Mouse (Mus musculus) spleen, postnatal 4 days (tissue): ENCODE data around the gene Fam166b.

ENCODE experiments used
- DNase-seq, 2 experiments: peaks; one replicate each; pipeline ENCODE4 v3.0.0; 2022; ENCODE audit warnings: low spot score in 2 of 2

Fam166b gene

GRCm38 (mm10) chr4:43428946-43429345, at the start of gene Fam166b:
Gene Fam166b, minus strand, starts transcription at chr4:43429134.
- no peak for DNase-seq

DNA sequence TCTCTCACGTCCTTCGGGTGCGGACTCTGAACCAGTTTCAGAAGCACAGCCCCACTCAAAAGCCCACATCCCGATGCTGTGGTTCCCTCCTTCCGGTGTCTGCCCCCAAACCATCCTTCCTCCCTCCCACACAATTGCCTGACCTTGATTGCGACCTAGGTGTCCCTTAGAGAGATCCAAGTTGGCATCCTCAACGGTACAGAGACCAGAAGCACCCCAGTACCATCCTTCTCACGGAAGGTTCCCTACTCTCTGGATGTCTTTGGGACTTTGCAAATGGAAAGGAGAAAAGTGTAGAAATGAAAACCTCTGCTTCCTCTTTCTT, 49.6 kb upstream of the Fam166b start:
- no peak for DNase-seq

DNA sequence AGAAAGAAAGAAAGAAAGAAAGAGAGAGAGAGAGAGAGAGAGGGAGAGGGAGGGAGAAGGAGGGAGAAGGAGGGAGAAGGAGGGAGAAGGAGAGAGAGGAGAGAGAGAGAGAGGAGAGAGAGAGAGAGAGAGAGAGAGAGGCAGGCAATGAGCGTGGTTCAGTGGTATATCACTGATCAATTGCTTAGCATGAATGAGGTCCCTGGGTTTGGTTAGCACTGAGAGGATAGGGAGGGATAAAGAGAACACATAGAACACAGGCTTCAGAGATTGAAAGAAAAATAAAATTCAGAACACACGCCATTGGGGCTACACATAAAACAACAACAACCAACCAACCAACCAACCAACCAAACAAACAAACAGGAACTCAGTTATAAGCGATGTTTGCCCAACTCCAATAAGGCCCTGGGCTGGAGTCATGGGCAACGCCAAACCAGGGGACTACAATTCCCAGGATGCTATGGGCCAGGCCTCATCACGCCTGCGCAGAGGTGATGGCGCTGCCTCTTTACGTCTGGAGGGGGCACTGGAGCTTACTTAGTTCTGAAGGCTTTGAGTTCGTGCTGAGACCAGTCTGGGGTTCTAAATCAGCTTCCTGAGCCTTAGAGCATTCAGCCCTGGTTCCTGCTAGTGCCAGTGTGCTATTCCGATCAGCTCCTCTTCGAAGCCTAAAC, 49.1 kb upstream of the Fam166b start:
- peak; percentile 88 to 93 for DNase-seq

DNA sequence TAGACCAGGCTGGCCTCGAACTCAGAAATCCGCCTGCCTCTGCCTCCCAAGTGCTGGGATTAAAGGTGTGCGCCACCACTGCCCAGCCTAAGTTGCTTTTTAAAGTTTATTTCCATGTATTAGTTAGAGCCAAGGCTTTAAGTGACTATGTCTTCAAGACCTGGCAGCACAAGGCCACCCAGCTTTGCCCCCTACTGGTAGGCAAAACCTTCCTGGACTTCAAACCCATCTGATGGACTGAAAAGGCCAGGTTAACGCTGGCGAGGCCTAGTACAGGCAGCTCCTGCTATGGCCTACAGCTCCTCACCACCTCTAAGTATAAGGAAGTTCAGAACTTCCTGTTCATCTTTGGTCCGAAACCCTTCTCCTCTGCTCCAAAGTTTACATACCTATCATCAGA, 47.7 kb upstream of the Fam166b start:
- DNase-seq: no peak

- DNase-seq: no peak
These were observed 44.7 kb upstream of the Fam166b start for GRCm38 (mm10) chr4:43473636-43474035.

DNA sequence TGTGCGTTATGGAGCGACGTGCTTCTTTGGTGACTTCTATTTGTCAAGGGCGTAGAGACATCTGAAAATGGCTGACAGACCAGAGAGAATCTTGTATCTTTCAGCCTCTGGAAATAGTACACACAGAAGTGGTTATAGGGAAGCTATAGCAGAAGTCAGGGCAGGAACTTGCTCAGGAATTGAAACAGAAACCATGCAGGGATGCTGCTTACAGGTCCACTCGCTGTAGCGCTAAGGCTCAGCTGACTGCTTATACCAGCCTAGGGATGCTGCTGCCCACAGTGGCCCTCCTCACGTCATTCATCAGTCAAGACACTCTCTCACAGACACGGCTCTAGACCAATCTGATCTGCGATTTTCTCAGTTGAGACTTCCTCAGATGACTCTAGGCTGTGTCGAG, 41.4 kb upstream of the Fam166b start:
- DNase-seq: no peak

DNA sequence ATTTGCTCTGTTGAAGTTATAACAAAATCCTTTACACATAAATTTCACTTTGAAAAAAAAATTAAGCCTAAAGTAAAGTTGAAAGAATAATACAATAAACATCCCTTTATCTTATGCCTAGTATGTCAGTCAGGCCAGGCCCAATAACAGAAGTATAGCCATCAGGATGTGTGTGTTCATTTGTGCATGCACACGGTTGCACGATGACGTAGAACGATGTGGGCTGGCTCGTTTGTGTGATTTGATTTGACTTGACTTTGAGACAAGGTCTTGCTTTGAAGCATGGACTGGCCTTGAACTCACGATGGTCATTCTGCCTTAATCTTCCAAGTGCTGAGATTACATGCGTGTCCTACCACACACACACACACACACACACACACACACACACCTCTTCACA, 37.9 kb upstream of the Fam166b start:
- no peak for DNase-seq

GRCm38 (mm10) chr4:43465935-43466334, 37.0 kb upstream of the Fam166b start:
- no peak for DNase-seq

GRCm38 (mm10) chr4:43463102-43463501, 34.2 kb upstream of the Fam166b start:
- no peak for DNase-seq

DNA sequence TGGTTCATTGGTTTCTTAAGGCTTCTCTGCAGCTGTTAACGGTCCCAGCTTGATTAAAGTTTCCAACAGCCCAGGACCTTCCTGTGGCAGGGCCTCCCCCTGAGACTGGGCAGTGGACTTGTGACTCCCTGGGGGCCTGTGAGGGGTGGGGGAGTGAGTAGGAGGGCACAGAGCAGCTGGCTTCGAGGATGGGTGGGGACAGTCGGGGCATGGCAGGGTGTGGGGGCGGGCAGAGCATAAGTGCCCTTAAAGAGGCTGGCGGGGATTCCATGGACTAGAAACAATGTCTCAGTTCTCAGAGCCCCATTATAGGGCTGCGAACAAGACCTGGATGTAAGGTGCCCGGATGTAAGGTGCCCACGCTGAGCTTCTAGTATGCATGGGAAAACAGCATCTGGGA, 28.2 kb upstream of the Fam166b start:
- peak; percentile 57 to 72 for DNase-seq

DNA sequence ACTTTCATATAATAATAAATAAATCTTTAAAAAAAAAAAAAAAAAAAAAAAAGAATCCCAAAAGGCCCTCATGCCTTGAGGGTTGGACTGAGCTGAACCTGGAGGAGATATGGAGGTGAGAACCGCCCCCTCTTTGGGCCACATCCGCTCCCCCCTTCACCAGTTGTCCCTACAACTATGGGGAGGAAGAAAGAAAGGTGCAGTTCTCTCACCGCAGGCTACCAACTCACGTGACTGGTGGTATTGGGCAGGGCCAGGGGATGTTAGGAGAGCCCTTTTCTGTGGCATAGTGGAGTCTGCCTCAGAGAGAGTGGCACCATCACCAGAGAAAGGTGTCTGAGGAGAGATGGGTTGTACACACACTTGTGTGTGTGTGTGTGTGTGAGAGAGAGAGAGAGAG, 27.5 kb upstream of the Fam166b start:
- DNase-seq: peak; percentile 38 to 69

DNA sequence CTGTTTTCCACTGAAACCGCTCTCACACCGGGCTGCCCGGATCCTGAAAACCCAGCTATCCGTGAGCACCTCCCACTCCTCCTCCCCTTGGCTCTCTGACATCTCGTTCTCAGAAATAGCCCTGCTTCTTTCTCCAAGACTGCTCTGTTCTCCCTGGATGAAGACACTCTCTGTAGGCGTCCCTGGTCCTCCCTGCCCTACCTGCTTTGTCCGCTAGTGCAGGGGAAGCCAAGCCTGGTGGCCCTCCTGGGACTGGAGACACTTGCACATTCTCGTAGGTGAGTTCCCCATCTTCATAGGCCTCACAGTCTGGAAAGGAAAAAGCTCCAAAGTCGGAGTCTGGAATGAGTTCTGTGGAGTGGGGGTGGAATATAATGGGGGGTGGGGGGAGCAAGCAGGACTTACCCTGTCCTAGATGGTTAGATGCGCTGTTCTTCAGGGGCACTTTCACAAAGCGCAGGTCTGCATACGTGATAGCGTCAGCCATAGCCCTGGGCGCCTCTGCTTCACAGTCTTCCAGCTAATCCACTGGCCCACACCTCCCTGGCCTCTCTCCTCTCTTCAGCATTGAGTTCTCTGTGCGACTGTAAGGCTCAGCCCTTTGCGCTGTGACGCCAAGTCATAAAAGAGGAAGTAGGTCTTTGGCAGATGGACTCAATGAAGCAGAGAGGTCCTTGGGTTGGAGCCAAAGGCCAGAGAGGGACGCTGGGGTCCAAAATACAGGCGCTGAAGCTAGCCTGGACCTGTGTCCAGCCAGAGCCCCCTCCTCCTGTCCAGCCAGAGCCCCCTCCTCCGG, 25.3 kb upstream of the Fam166b start, which contains the start of gene Cd72:
Gene Cd72 (minus strand): TSS at position 588 of the 796 bp plus-strand sequence.
- DNase-seq: peak; percentile 35 to 69

- DNase-seq: no peak
These were observed 24.5 kb upstream of the Fam166b start for GRCm38 (mm10) chr4:43453413-43453812.

- no peak for DNase-seq
These were observed 23.4 kb upstream of the Fam166b start for GRCm38 (mm10) chr4:43452315-43452714.

DNA sequence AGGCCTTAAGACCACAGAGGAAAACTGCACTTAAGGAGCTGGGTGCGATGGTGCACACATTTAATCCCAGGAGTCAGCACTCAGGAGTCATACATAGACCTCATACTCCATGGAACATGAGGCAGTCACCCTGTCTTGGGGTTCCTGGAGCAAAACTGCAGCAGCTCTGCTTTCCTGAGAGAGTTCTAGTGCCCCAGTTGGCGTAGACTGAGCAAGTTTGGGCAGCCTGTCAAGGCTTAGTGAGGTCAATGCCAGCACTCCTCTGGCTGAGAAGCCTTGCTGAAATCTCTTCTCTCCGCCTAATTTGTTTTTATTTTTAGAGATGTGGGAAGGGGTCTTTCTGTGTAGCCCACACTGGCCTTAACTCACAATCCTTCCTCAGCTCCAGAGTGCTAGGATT, 19.6 kb upstream of the Fam166b start:
- no peak for DNase-seq

DNA sequence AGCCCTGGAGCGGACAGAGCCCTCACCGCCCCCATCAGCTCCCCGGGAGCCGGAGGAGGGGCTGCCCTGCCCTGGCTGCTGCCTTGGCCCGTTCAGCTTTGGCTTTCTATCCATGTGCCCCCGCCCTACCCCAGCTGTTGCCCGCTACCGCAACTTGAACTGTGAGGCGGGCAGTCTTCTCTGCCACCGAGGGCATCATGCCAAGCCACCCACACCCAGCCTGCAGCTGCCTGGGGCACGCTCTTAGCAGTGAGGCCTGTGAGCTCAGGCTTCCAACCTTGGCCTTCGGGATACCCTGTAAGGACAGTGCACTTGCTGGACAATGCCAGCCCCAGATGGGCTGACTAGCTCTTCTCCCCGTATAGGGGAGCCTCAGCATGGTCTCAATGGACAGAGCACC, 18.3 kb upstream of the Fam166b start:
- DNase-seq: no peak

GRCm38 (mm10) chr4:43443511-43443910, 14.6 kb upstream of the Fam166b start:
- DNase-seq: no peak

GRCm38 (mm10) chr4:43442456-43443361, 13.8 kb upstream of the Fam166b start:
- DNase-seq: peak; percentile 66 to 83

- peak; percentile 98 for DNase-seq
These were observed 13.1 kb upstream of the Fam166b start for GRCm38 (mm10) chr4:43442044-43442443.

GRCm38 (mm10) chr4:43441639-43442038, 12.7 kb upstream of the Fam166b start, which contains the start of gene Tesk1:
Gene Tesk1, plus strand, starts transcription at chr4:43441939.
- DNase-seq: no peak

DNA sequence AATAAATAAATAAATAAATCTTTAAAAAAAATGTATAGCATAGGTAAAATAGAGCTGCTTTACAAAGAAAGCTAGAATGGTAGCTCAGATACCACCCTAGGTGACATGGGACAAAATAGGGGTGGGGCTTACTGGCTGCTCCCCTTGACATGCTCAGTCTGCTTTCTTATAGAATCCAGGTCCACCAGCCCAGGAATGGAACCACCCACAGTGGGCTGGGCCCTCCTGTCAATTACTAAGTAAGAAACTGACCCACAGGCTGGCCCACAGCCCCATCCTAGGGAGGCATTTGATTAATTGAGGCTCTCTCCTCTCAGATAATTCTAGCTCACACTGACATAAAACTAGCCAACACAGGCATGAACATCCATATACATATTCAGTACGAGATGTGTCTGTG, 3.9 kb upstream of the Fam166b start:
- DNase-seq: no peak

- DNase-seq: peak; percentile 72 to 90
These were observed 2.8 kb upstream of the Fam166b start for GRCm38 (mm10) chr4:43431690-43432089.
